ENCODE assay signal across 36 mouse cellular contexts in genomic region chr12:36308737-36309420, GRCm38 (mm10). TPM values are rescaled to one million over a fixed set of nuclear protein-coding genes. Genes with fewer than 3 reads are reported as not detected.
DNase-seq lines count a peak whose midpoint lies in the region; ATAC-seq lines count a peak whose summit lies in the region.
"Had no signal": no experiment of that assay in that cellular context is flagged by ENCODE, and none has a peak within 500 bp of the region (broad histone marks: within the 10 kb centered on the region; RNA-seq: fewer than 3 reads in every experiment).

No protein-coding gene starts in this region.

- no peaks in the 10 kb centered on the region for H3K4me1 ChIP-seq in limb, embryonic 11.5 days (ENCODE audit: control insufficient read depth, insufficient read depth, low read length)
- H3K4me1 ChIP-seq in limb, embryonic 10.5 days = peaks cover 7% of the 10 kb centered on the region
- H3K4me1 ChIP-seq in forebrain, embryonic 13.5 days = peaks cover 9% of the 10 kb centered on the region
- H3K4me1 ChIP-seq: heart, embryonic 12.5 days; liver, embryonic 15.5 days had no signal

- H3K27me3 ChIP-seq in limb, embryonic 11.5 days (ENCODE audit: control insufficient read depth, insufficient read depth, low read length) = no peaks in the 10 kb centered on the region
- H3K27me3 ChIP-seq in limb, embryonic 10.5 days (ENCODE audit: low read depth, poor library complexity, severe bottlenecking) = no peaks in the 10 kb centered on the region
- no peaks in the 10 kb centered on the region for H3K27me3 ChIP-seq in forebrain, embryonic 13.5 days
- H3K27me3 ChIP-seq: embryonic facial prominence, embryonic 13.5 days; heart, embryonic 12.5 days; intestine, embryonic 15.5 days; liver, embryonic 15.5 days; lung, embryonic 15.5 days had no signal

- 89% methylated on average over 6 of the region's 6 CpGs for WGBS in limb, embryonic 11.5 days
- WGBS in limb, embryonic 10.5 days = 88% methylated on average over 6 of the region's 6 CpGs
- WGBS in forebrain, embryonic 13.5 days = 83% methylated on average over 6 of the region's 6 CpGs

- H3K9ac ChIP-seq in limb, embryonic 11.5 days (ENCODE audit: low read length) = no peak overlapping the region
- no peak overlapping the region for H3K9ac ChIP-seq in forebrain, embryonic 13.5 days
- H3K9ac ChIP-seq: embryonic facial prominence, embryonic 13.5 days; heart, embryonic 12.5 days; intestine, embryonic 15.5 days; liver, embryonic 15.5 days; lung, embryonic 15.5 days had no signal

- H3K4me3 ChIP-seq in limb, embryonic 11.5 days (ENCODE audit: low read depth, low read length) = no peak overlapping the region
- no peak overlapping the region for H3K4me3 ChIP-seq in limb, embryonic 10.5 days
- no peak overlapping the region for H3K4me3 ChIP-seq in forebrain, embryonic 13.5 days
- H3K4me3 ChIP-seq: embryonic facial prominence, embryonic 13.5 days; forebrain, embryonic 10.5 days; gastrocnemius, adult 2 months; heart, adult 2 months; heart, embryonic 12.5 days; hindbrain, embryonic 10.5 days; intestine, embryonic 15.5 days; liver, embryonic 15.5 days; lung, embryonic 15.5 days had no signal

- no peak overlapping the region for H3K4me2 ChIP-seq in limb, embryonic 11.5 days (ENCODE audit: low read depth, severe bottlenecking)
- H3K4me2 ChIP-seq in forebrain, embryonic 13.5 days = no peak overlapping the region
- H3K4me2 ChIP-seq: embryonic facial prominence, embryonic 13.5 days; heart, embryonic 12.5 days; intestine, embryonic 15.5 days; liver, embryonic 15.5 days; lung, embryonic 15.5 days had no signal

- no peaks in the 10 kb centered on the region for H3K9me3 ChIP-seq in limb, embryonic 11.5 days (ENCODE audit: control insufficient read depth, low read length)
- H3K9me3 ChIP-seq in limb, embryonic 10.5 days (replicated peaks) = no peaks in the 10 kb centered on the region
- no peaks in the 10 kb centered on the region for H3K9me3 ChIP-seq in forebrain, embryonic 13.5 days (replicated peaks)
- H3K9me3 ChIP-seq: embryonic facial prominence, embryonic 13.5 days; forebrain, embryonic 10.5 days; heart, embryonic 12.5 days; hindbrain, embryonic 10.5 days; intestine, embryonic 15.5 days; liver, embryonic 15.5 days; lung, embryonic 15.5 days had no signal

- no peak overlapping the region for H3K27ac ChIP-seq in limb, embryonic 11.5 days (replicated peaks; ENCODE audit: low read depth, low read length)
- H3K27ac ChIP-seq in limb, embryonic 10.5 days = no peak overlapping the region
- H3K27ac ChIP-seq in forebrain, embryonic 13.5 days = no peak overlapping the region
- H3K27ac ChIP-seq: embryonic facial prominence, embryonic 13.5 days; forebrain, embryonic 10.5 days; gastrocnemius, adult 2 months; heart, adult 2 months; hindbrain, embryonic 10.5 days; hindbrain, postnatal 0 days; intestine, embryonic 15.5 days; liver, embryonic 15.5 days; lung, embryonic 15.5 days; stomach, postnatal 0 days had no signal

- no peaks in the 10 kb centered on the region for H3K36me3 ChIP-seq in limb, embryonic 11.5 days (ENCODE audit: control insufficient read depth, insufficient read depth, low read length)
- no peaks in the 10 kb centered on the region for H3K36me3 ChIP-seq in limb, embryonic 10.5 days
- no peaks in the 10 kb centered on the region for H3K36me3 ChIP-seq in forebrain, embryonic 13.5 days (ENCODE audit: poor library complexity, severe bottlenecking)
- H3K36me3 ChIP-seq: embryonic facial prominence, embryonic 13.5 days; forebrain, embryonic 10.5 days; heart, embryonic 12.5 days; hindbrain, embryonic 10.5 days; intestine, embryonic 15.5 days; liver, embryonic 15.5 days; lung, embryonic 15.5 days had no signal

- no peak for ATAC-seq in limb, embryonic 11.5 days (ENCODE audit: insufficient number of reproducible peaks, low FRiP score, low TSS enrichment, low read depth)
- peak; percentile 48 to 56; a peak in 3 of 4 replicates for ATAC-seq in hematopoietic stem cell, adult 5-6 weeks (replicated peaks in 1 of 2; ENCODE audit: insufficient read depth in 1 of 2, low FRiP score in 2 of 2, low TSS enrichment in 1 of 2, low read depth in 1 of 2, poor library complexity in 2 of 2, severe bottlenecking in 2 of 2)
- ATAC-seq in forebrain, embryonic 13.5 days = no peak
- ATAC-seq: forebrain, embryonic 16.5 days; hindbrain, postnatal 0 days; intestine, embryonic 15.5 days had no signal

- DNase-seq in limb, embryonic 11.5 days (ENCODE audit: low spot score) = peak; percentile 8
- DNase-seq in limb, embryonic 10.5 days (ENCODE audit: low spot score) = no peak
- DNase-seq in A20 (ENCODE audit: low read depth, low spot score) (peak; percentile 79), MEL-GATA-1-ER (ENCODE audit: extremely low read depth, low read depth) (peak; percentile 6)
- DNase-seq in left cerebral cortex, adult 8-10 months (ENCODE audit: low spot score in 2 of 2) = no peak
- no peak for DNase-seq in T-cell, adult 2 months (ENCODE audit: low spot score)
- DNase-seq: adrenal gland, postnatal 14 days; cerebellum, adult 11-12 months; cerebellum, adult 9-11 months; gastrocnemius, adult 2 months; gastrocnemius, postnatal 36 days; heart, adult 2 months; kidney, adult 8-10 months; kidney, postnatal 10 days; layer of hippocampus, adult 9-11 months; midbrain, embryonic 14.5 days; right cerebral cortex, postnatal 4 days; thymus, adult 18-20 months; thymus, postnatal 25 days had no signal

RNA-seq across cellular contexts. Expression of gene Sostdc1, which starts 5.1 kb away (rescaled TPM):
- polyA plus RNA-seq in limb, embryonic 11.5 days (2014; fragmentation: Nextera tagmentation; extraction: Ambion mirVana) = 22.6 and 31.0 TPM in 2 replicates
- polyA plus RNA-seq in limb, embryonic 10.5 days (2016; fragmentation: Nextera tagmentation; extraction: Ambion mirVana) = 5.8 and 11.1 TPM in 2 replicates
- total RNA-seq in hematopoietic stem cell, adult 5-6 weeks (2017) = not detected in 2 replicates
- total RNA-seq in left cerebral cortex, adult 8-10 months (2022) = 1 to 10 TPM in 3 of 4 experiments, under 1 TPM in 1; 0.61 to 8.8 (median 2.5) TPM
- 6.4 and 10.0 TPM in 2 replicates for polyA plus RNA-seq in forebrain, embryonic 13.5 days (2015; fragmentation: Nextera tagmentation; extraction: Ambion mirVana)
- total RNA-seq: megakaryocyte-erythroid progenitor cell, adult 5-6 weeks; monocyte, adult 5-6 weeks had no signal

RNA-seq across cellular contexts. Expression of gene Lrrc72, which starts 55.7 kb away (rescaled TPM):
- polyA plus RNA-seq in limb, embryonic 11.5 days (2014; fragmentation: Nextera tagmentation; extraction: Ambion mirVana) = not detected in 2 replicates
- not detected in 2 replicates for polyA plus RNA-seq in limb, embryonic 10.5 days (2016; fragmentation: Nextera tagmentation; extraction: Ambion mirVana)
- total RNA-seq in hematopoietic stem cell, adult 5-6 weeks (2017) = not detected in 2 replicates
- total RNA-seq in left cerebral cortex, adult 8-10 months (2022) = not detected
- not detected in 2 replicates for polyA plus RNA-seq in forebrain, embryonic 13.5 days (2015; fragmentation: Nextera tagmentation; extraction: Ambion mirVana)
- total RNA-seq: adrenal gland, postnatal 14 days; gastrocnemius, adult 2 months; gastrocnemius, postnatal 36 days; heart, adult 2 months; hindbrain, postnatal 0 days; left cerebral cortex, postnatal 14 days; megakaryocyte-erythroid progenitor cell, adult 5-6 weeks; monocyte, adult 5-6 weeks had no signal
- polyA plus RNA-seq: embryonic facial prominence, embryonic 13.5 days; forebrain, embryonic 10.5 days; forebrain, embryonic 16.5 days; heart, adult 2 months; heart, embryonic 12.5 days; heart, postnatal 0 days; hindbrain, embryonic 10.5 days; hindbrain, postnatal 0 days; intestine, embryonic 15.5 days; liver, embryonic 15.5 days; lung, embryonic 15.5 days; midbrain, embryonic 14.5 days; neural tube, embryonic 14.5 days; stomach, postnatal 0 days had no signal

Comparison
In these comparisons a context has a peak if more than half of its experiments do, and no peak if none do; other contexts are left out.
1. DNase-seq: peak in limb, embryonic 11.5 days (single experiment), A20 (single experiment) and MEL-GATA-1-ER (single experiment); none in limb, embryonic 10.5 days (single experiment), left cerebral cortex, adult 8-10 months (0 of 2) and T-cell, adult 2 months (single experiment).
2. ATAC-seq: peak in hematopoietic stem cell, adult 5-6 weeks (2 of 2); none in limb, embryonic 11.5 days (single experiment) and forebrain, embryonic 13.5 days (single experiment).